ENCODE assay signal across 22 mouse cellular contexts in the genomic region with DNA sequence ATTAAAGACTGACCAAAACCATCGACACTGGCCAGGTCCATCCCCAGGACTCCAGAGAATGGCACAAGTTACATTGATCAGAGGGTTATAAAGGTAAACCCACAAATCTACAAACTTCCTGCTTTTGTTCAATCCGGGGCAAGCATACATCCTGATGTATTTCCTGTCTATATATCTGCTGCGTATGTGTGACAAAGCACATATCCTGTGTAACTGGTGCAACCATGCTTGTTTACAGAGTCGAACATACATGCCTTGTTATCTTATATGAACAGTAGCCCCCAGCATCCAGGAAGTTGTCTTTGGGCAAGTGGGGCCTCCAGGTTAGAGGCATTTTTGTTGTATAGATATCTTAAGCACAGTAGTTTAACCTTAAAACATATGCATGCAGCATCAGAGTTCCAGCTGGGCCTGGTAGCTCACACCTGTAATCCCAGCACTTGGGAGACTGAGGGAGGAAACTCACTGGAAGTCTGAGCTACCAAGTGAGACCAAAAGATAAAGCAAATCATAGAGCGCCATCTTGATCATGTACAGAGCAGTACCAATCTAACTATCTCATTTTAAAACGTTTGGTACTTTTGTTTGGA. TPM values are rescaled to one million over a fixed set of nuclear protein-coding genes. Genes with fewer than 3 reads are reported as not detected.
DNase-seq lines count a peak whose midpoint lies in the region; ATAC-seq and TF ChIP-seq lines count a peak whose summit lies in the region.
"Had no signal": no experiment of that assay in that cellular context is flagged by ENCODE, and none has a peak within 500 bp of the region (broad histone marks: within the 10 kb centered on the region; RNA-seq: fewer than 3 reads in every experiment).

No protein-coding gene starts in this region.

- no peak for TF ChIP-seq EP300 in liver, postnatal 0 days (IDR thresholded peaks at IDR 0.05; ENCODE audit: low read depth)

- no peak overlapping the region for H3K4me2 ChIP-seq in liver, embryonic 11.5 days
- H3K4me2 ChIP-seq in liver, postnatal 0 days (ENCODE audit: low read depth, low read length), result no peak overlapping the region
- H3K4me2 ChIP-seq: heart, embryonic 13.5 days; hindbrain, embryonic 15.5 days; lung, embryonic 15.5 days had no signal

- ATAC-seq in liver, embryonic 11.5 days (replicated peaks; ENCODE audit: low FRiP score), result peak; percentile 34; the same call in 1 of the 2 replicates
- ATAC-seq in liver, postnatal 0 days, result no peak
- ATAC-seq: intestine, postnatal 0 days; Patski had no signal

- no peak for DNase-seq in liver, embryonic 11.5 days (ENCODE audit: low spot score)
- no peak for DNase-seq in liver, postnatal 0 days
- DNase-seq in thymus, postnatal 14 days, result peak; percentile 21
- no peak for DNase-seq in thymus, adult 18-20 months
- DNase-seq in induced T-regulatory cell, adult 2 months (ENCODE audit: low read depth), result peak; percentile 71
- DNase-seq in thymus, postnatal 25 days, result peak; percentile 5
- DNase-seq in limb, embryonic 10.5 days (ENCODE audit: low spot score), result no peak
- no peak for DNase-seq in frontal cortex, postnatal 36 days (ENCODE audit: low spot score in 2 of 2)
- DNase-seq: adrenal gland, postnatal 25 days; cerebellum, adult 11-12 months; heart, adult 18-20 months; heart, postnatal 36 days; midbrain, embryonic 14.5 days; right cerebral cortex, postnatal 25 days had no signal

- no peak overlapping the region for H3K9ac ChIP-seq in liver, embryonic 11.5 days (ENCODE audit: low read depth, low read length)
- no peak overlapping the region for H3K9ac ChIP-seq in liver, postnatal 0 days (replicated peaks)
- H3K9ac ChIP-seq: heart, embryonic 13.5 days; hindbrain, embryonic 15.5 days; lung, embryonic 15.5 days had no signal

- peaks cover 4% of the 10 kb centered on the region; the same call in 1 of the 2 replicates for H3K4me1 ChIP-seq in liver, embryonic 11.5 days (replicated peaks; ENCODE audit: control insufficient read depth, insufficient read depth, low read length)
- H3K4me1 ChIP-seq in liver, postnatal 0 days (ENCODE audit: insufficient read depth), result no peaks in the 10 kb centered on the region
- 0 out of 2 replicates have a peak, but pooled peaks cover 2% of the 10 kb centered on the region for H3K4me1 ChIP-seq in limb, embryonic 10.5 days
- H3K4me1 ChIP-seq: embryonic facial prominence, embryonic 10.5 days; hindbrain, embryonic 15.5 days; lung, embryonic 15.5 days had no signal

- no peak for TF ChIP-seq CTCF in liver, postnatal 0 days (IDR thresholded peaks at IDR 0.05; ENCODE audit: low read depth)

- no peaks in the 10 kb centered on the region for H3K36me3 ChIP-seq in liver, embryonic 11.5 days (ENCODE audit: control insufficient read depth, insufficient read depth, low read length)
- H3K36me3 ChIP-seq in liver, postnatal 0 days (replicated peaks; ENCODE audit: insufficient read depth, low read length), result no peaks in the 10 kb centered on the region
- no peaks in the 10 kb centered on the region for H3K36me3 ChIP-seq in limb, embryonic 10.5 days
- H3K36me3 ChIP-seq: embryonic facial prominence, embryonic 10.5 days; heart, embryonic 13.5 days; hindbrain, embryonic 15.5 days; lung, embryonic 15.5 days had no signal

- H3K4me3 ChIP-seq in liver, embryonic 11.5 days (ENCODE audit: low read depth, low read length), result no peak overlapping the region
- H3K4me3 ChIP-seq in liver, postnatal 0 days (ENCODE audit: low read depth, low read length), result no peak overlapping the region
- H3K4me3 ChIP-seq in limb, embryonic 10.5 days, result no peak overlapping the region
- H3K4me3 ChIP-seq: embryonic facial prominence, embryonic 10.5 days; heart, embryonic 13.5 days; hindbrain, embryonic 15.5 days; lung, embryonic 15.5 days; megakaryocyte, embryonic 14.5 days had no signal

- no peaks in the 10 kb centered on the region for H3K27me3 ChIP-seq in liver, embryonic 11.5 days (replicated peaks; ENCODE audit: control insufficient read depth, insufficient read depth, low read length)
- H3K27me3 ChIP-seq in liver, postnatal 0 days (ENCODE audit: insufficient read depth, low read length), result no peaks in the 10 kb centered on the region
- no peaks in the 10 kb centered on the region for H3K27me3 ChIP-seq in limb, embryonic 10.5 days (ENCODE audit: low read depth, poor library complexity, severe bottlenecking)
- H3K27me3 ChIP-seq: heart, embryonic 13.5 days; hindbrain, embryonic 15.5 days; lung, embryonic 15.5 days; Patski had no signal

- H3K9me3 ChIP-seq in liver, embryonic 11.5 days (ENCODE audit: control insufficient read depth, low read length), result no peaks in the 10 kb centered on the region
- H3K9me3 ChIP-seq in liver, postnatal 0 days (ENCODE audit: low read length), result no peaks in the 10 kb centered on the region
- H3K9me3 ChIP-seq in limb, embryonic 10.5 days (replicated peaks), result no peaks in the 10 kb centered on the region
- H3K9me3 ChIP-seq: embryonic facial prominence, embryonic 10.5 days; heart, embryonic 13.5 days; hindbrain, embryonic 15.5 days; lung, embryonic 15.5 days had no signal

- 45% methylated on average over 6 of the region's 6 CpGs for WGBS in liver, embryonic 11.5 days
- 31% methylated on average over 6 of the region's 6 CpGs for WGBS in liver, postnatal 0 days (ENCODE audit: insufficient replicate concordance)
- WGBS in limb, embryonic 10.5 days, result 82% methylated on average over 6 of the region's 6 CpGs

- H3K27ac ChIP-seq in liver, embryonic 11.5 days (ENCODE audit: low read depth, low read length), result no peak overlapping the region
- H3K27ac ChIP-seq in liver, postnatal 0 days (ENCODE audit: low read depth), result no peak overlapping the region
- no peak overlapping the region for H3K27ac ChIP-seq in limb, embryonic 10.5 days
- H3K27ac ChIP-seq: embryonic facial prominence, embryonic 10.5 days; heart, embryonic 13.5 days; hindbrain, embryonic 15.5 days; lung, embryonic 15.5 days; stomach, postnatal 0 days had no signal

RNA-seq across cellular contexts. Expression of a gene that starts 9.4 kb away (rescaled TPM):
- 21.1 and 23.2 TPM in 2 replicates for polyA plus RNA-seq in liver, embryonic 11.5 days (2014; fragmentation: Nextera tagmentation; extraction: Ambion mirVana)
- polyA plus RNA-seq in liver, postnatal 0 days (2015; fragmentation: Nextera tagmentation; extraction: Ambion mirVana), result 3.1 and 3.2 TPM in 2 replicates
- 74.2 and 82.0 TPM in 2 replicates for polyA plus RNA-seq in limb, embryonic 10.5 days (2016; fragmentation: Nextera tagmentation; extraction: Ambion mirVana)

Comparison
In these comparisons a context has a peak if more than half of its experiments do, and no peak if none do; other contexts are left out.
1. DNase-seq: peak in thymus, postnatal 14 days (single experiment), induced T-regulatory cell, adult 2 months (single experiment) and thymus, postnatal 25 days (single experiment); none in liver, embryonic 11.5 days (single experiment), liver, postnatal 0 days (single experiment), thymus, adult 18-20 months (0 of 2), limb, embryonic 10.5 days (single experiment) and frontal cortex, postnatal 36 days (0 of 2).